Mouse (Mus musculus) lung, postnatal 10 days (tissue): ENCODE results near the gene Mfge8.
A peak's percentile ranks its signal among the peaks of the same experiment; 100 is the strongest.

ENCODE experiments used
- DNase-seq: peaks from one replicate; pipeline ENCODE4 v3.0.0; 2021

Mfge8 gene

GRCm38 (mm10) chr7:79148711-79149266 is at the start of gene Mfge8:
TSS of gene Mfge8 (minus strand) at chr7:79149060.
- DNase-seq: peak; percentile 96

GRCm38 (mm10) chr7:79194560-79195413 is 45.9 kb upstream of the Mfge8 start:
- DNase-seq: peak; percentile 54

GRCm38 (mm10) chr7:79193936-79194335 is 45.1 kb upstream of the Mfge8 start:
- DNase-seq: no peak

- DNase-seq: no peak
Measured at GRCm38 (mm10) chr7:79191501-79191900, 42.6 kb upstream of the Mfge8 start.

GRCm38 (mm10) chr7:79190592-79190991 is 41.7 kb upstream of the Mfge8 start:
- peak; percentile 40 for DNase-seq

GRCm38 (mm10) chr7:79189211-79189610 is 40.4 kb upstream of the Mfge8 start:
- DNase-seq: no peak

- DNase-seq: no peak
Measured at GRCm38 (mm10) chr7:79187591-79187990, 38.7 kb upstream of the Mfge8 start.

GRCm38 (mm10) chr7:79183417-79183816 is 34.6 kb upstream of the Mfge8 start:
- no peak for DNase-seq

GRCm38 (mm10) chr7:79173800-79174199 is 24.9 kb upstream of the Mfge8 start:
- no peak for DNase-seq

GRCm38 (mm10) chr7:79171782-79172181 is 22.9 kb upstream of the Mfge8 start:
- no peak for DNase-seq

GRCm38 (mm10) chr7:79167006-79167562 is 18.2 kb upstream of the Mfge8 start:
- DNase-seq: no peak

GRCm38 (mm10) chr7:79159406-79159805 is 10.5 kb upstream of the Mfge8 start:
- DNase-seq: no peak

GRCm38 (mm10) chr7:79149522-79149921 is 662 bp upstream of the Mfge8 start:
- no peak for DNase-seq

- peak; percentile 72 for DNase-seq
Measured at GRCm38 (mm10) chr7:79147931-79148653, 768 bp downstream of the Mfge8 start.

- no peak for DNase-seq
Measured at GRCm38 (mm10) chr7:79147011-79147837, 1.6 kb downstream of the Mfge8 start.

- DNase-seq: peak; percentile 89
Measured at GRCm38 (mm10) chr7:79140897-79141296, 8.0 kb downstream of the Mfge8 start.

GRCm38 (mm10) chr7:79139891-79140591 is 8.8 kb downstream of the Mfge8 start:
- DNase-seq: no peak

GRCm38 (mm10) chr7:79139328-79139824 is 9.5 kb downstream of the Mfge8 start:
- DNase-seq: no peak

GRCm38 (mm10) chr7:79133391-79133790 is 15.5 kb downstream of the Mfge8 start:
- DNase-seq: no peak

- peak; percentile 57 for DNase-seq
Measured at GRCm38 (mm10) chr7:79130843-79131444, 17.9 kb downstream of the Mfge8 start, which contains the start of gene Hapln3. TSS of gene Hapln3 (minus strand) at chr7:79131018.

GRCm38 (mm10) chr7:79130385-79130784 is 18.5 kb downstream of the Mfge8 start:
- no peak for DNase-seq
